Mouse (Mus musculus) mouse embryonic stem cell (cell line): ENCODE data around the gene Sdf2.

Experiments
- in situ Hi-C, 2 experiments: fragments of 300-500 bp; cut with MboI; formaldehyde crosslinking; loops; 1 replicate in 1 of 2; 3 replicates in 1 of 2; pipeline ENCODE4 v1.14.3; 2019 to 2020; ENCODE audit warnings: low sequenced_read_pairs in 2 of 2, low pct_unique_long_range_greater_than_20kb in 1 of 2, mixed read lengths in 1 of 2; ENCODE audit not compliant: unreplicated experiment in 1 of 2

Gene Sdf2

DNA sequence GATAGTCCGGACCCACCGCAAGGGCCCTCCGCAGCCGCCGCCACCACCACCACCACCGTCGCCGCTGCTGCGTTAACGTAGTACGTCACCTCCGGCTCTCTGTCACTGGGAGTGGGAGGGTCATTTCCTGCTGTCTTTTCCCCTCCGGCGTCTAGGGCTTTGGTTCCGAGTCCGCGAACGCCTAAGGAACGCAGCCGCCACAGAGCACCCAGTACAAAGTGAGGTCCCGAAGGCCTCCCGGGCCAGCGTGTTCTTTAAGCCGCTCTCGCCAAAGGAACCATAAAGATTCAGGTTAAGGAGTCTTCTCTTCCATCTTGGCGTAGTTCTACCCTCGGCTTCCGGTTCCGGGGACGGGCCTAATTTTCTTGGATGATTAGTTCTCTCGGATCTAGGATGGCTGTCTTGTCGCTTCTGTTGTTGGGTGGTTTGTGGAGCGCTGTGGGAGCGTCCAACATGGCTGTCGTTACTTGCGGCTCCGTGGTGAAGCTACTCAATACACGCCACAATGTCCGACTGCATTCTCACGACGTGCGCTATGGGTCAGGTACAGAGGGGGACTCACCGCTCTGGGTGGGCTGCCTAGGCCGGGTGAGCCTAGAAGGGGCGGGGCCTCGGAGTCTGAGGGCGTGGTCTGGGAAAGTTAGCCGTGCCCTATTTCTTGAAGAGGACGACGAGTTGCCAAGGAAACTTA is at the start of gene Sdf2, which contains the start of gene Supt6:
Sdf2 (plus strand) TSS at position 120 of the 691 bp plus-strand sequence.
Supt6 (minus strand) TSS at position 361 of the 691 bp plus-strand sequence.
- in situ Hi-C loops, result no loop called here

DNA sequence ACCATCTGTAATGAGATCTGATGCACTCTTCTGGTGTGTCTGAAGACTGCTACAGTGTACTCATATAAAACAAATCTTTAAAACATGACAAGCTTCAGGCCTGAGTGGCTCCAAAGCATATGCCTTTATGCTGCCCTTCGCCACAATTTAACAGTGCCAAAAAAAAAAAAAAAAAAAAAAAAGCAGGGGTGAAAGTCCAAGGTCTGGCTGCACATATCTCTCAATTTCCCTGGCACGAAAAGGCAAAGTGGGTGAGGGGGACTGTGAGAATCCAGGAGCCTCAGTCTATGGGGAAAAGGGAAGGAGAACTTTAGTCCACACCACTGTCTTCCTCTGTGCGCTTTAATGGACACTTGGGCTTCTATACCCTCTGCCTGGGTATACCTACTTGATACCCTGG is 43.2 kb upstream of the Sdf2 start:
- in situ Hi-C loops, result no loop called here

DNA sequence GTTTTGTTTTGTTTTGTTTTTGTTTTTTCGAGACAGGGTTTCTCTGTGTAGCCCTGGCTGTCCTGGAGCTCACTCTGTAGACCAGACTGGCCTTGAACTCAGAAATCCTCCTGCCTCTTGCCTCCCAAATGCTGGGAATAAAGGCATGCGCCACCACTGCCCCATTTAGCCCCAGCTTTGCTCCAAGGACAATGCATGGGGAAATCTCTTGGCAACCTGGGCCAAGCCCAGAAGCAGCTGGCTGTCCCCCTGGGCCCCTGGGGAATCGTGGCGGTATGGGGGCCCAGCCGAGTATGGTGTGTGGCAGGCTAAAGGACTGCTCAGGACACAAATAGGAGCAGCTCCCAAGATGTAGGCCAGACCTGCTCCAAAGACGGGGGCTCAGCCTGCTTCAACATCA is 41.3 kb upstream of the Sdf2 start:
- in situ Hi-C loops, result no loop called here

DNA sequence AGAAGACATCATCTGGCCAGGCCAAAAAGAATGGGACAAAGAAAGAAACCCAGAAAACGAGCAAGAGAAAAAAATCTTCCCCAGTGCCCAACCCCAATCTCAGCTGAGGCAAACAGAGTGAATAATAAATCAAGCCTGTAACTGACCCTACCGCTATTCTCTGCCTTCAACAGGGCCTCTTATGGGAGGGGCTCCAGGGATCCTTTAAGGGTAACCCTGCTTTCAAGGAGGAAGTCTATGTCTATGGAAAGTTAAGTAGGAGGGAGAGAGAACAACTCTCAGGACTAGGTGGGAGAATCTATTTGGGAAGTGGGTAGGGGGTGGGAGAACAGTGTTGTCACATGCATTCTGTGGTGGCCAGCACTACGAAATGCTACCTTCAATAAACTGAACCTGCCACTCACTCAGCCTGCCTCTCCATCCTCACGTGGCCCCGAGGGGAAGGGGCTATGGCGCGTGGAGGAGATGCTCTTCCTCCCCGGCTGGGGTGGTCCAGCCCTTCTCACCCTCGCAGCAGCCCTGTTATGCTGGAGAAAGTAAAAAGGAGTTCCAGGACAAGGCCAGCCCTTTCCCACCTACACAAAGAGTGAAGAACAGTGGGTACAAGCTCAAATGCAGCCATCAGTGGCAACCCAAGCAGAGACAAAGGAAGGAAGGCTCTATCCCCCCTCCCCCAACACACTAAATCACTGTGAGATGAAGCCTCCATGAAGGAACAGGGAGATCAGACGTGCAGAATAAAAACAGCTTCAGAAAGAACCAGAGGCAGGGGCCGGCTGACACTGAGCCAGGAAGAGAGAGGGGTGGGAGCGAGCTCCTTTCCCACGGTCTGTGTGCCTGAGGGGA is 40.0 kb upstream of the Sdf2 start:
- in situ Hi-C loops, result no loop called here

DNA sequence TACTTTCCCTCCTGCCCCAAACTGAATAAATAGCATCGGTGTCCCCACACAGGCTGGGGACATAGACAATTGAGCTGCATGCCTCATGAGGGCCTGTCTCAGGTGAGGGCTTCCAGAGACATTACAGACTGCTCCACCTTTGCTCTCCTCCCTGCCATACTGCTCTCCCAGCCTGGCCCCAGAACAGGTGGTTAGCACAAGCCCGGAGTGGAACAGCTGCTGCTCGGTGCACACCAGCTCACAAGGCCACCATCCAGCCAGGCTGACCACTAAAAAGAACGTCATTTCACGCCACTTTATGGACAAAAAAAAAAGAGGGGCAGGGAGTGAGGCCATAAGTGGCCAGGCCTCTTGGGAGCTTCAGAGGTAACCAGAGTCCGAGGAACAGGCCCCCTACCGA is 38.4 kb upstream of the Sdf2 start:
- in situ Hi-C loops, result no loop called here

DNA sequence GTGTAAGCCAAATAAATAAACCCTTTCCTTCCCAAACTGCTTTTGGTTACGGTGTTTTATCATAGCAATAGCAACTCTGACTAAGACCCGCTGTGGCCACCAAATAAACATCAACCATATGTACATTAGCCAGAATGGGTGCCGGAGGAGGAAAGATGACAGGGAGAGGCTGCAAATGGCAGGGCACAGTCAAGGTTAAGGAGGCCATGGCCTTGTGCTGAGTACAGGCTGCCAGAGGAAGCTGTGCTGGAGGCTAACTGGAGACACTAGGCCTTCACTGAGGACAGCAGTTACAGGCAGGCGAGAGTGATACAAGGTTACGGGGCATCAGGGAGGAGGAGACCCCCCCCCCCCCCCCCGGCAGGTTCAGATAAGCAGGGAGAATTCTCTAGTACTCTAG is 35.7 kb upstream of the Sdf2 start:
- in situ Hi-C loops, result no loop called here

DNA sequence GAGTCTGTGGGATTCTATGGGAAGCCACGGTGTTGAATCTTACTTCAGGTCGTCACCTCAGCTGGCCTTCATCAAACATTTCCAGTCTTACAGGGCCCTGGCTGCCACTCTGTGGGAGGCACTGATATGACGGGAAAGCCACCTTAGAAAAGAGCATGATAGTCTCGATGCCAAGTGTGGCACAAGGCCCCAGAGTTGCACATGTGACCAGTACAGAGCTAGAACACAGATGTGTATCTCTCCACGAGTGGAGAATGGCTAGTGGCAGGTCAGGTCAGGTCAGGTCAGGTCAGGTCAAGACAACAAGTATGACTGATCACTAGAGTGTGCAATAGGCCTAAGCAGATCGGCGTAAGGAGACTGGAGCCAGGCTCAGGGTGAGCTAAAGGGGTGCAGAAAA is 34.9 kb upstream of the Sdf2 start:
- in situ Hi-C loops, result no loop called here

DNA sequence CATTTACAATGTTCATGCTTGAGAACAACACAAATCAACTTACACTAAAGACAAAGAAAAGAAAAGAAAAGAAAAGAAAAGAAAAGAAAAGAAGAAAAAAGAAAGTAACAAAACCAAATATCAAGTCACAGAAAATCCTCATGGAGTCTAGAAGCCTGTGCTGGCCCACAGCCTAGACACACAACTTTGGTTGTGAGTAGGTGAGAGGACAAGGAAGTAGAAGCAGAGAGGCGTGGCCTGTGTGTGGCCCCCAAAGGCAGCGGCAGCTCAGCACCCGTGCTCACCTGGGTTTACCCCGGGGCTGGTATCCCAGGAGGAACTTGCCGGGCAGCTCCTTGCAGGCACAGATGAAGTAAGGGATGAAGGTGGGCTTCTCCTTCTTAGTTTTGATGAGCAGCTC is 34.0 kb upstream of the Sdf2 start:
- in situ Hi-C loops, result no loop called here

DNA sequence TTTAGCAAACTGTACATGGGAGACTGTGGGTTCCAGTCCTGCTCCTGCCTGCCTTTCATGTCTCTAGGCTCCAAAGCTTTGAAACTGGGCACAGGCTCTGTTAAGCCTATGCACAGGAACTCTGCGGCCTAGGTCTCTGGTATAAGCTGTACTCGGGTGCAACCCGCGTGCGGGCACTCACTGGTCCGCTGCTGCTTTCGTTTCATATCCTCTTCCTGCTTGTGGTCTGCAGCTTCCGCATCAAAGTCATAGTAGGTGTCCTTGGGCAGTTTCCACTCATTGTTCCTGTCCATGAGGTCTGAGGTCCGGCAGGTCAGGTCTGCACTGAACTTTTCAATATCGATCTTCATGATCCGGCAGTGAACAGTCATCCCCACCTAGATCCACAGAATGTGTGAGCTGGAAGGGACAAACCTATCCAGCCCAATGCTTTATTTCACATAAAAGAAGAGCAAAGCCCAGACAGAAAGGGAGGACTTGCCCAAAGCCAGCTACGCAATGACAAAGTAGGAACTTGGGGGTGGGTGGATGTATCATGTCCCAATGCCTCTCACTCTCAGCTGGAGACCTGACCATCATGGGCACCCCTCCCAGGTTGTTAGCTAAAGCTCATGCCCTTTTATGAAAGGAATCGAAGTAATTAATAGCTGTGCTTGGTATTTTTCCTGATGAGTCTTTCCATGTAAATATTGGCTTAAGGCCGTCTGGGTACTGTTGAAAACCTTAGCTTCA is 32.3 kb upstream of the Sdf2 start:
- in situ Hi-C loops, result no loop called here

DNA sequence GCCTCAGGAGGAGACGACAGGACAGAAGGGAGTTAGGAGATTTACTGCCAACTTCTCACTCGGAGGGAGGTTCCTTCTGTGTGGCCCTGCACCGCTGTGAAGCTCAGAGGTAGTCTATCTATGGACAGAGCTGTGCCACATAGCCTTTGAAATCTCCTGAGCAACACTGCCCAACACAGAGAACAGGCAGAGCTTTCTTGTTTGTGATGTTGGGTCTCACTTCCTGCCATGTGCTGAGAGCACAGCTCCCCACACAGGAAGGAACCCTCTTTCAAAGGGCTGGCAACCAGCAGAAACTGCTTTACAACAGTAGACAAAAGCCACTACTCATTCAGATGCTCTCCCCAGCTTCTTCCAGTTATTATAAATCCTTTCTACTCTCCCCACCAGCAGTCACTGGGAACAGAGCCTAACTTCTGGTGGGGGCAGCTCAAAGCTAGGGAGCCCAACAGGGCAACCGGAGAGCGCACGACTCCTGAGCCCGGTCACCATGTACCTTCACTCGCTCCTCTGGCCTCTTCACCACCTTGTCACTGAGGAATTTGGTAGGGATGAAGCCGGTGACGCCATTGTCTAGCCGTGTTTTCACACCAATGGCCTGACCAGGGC is 29.7 kb upstream of the Sdf2 start:
- in situ Hi-C loops, result loop anchor here in 1 of 2 experiments (5.0 kb wide), 1 partner anchor 66 kb away; no protein-coding TSS in a partner anchor

DNA sequence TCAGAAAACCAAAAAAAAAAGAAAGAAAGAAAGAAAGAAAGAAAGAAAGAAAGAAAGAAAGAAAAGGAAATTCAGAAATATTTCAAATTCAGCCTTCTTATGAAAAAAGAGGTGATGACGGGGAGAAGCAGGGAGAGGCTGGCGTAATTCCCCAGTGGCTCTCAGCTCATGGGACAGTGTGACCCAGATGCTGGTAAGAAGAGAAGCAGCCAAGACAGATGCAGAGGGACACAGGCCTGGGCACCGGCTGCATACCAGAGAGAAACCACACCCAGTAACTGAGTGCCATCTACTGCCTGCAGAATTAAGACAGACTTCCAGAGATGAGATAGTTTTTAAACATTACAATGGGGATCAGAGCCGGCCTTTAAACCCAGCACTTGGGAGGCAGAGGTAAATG is 22.0 kb upstream of the Sdf2 start:
- in situ Hi-C loops, result loop anchor here in 1 of 2 experiments (5.0 kb wide), 1 partner anchor 59 kb away; no protein-coding TSS in a partner anchor

DNA sequence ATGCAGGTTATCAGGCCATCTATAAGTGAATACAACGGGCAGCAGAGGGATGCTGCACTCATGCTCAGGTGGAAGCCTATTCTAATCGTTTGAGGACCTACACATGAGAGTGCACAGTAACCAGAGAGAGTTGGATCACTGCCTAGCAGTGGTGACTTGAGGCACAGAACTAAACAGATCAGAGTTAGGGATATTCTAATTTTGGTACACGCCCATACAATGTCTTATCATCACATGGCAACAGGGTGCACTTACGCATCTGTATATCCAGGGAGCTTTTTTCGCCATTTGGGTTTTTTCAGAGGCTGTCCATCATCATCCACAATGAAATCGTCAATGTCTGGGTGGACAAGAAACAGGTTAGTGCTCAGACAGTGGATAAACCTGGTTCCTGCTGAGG is 14.0 kb upstream of the Sdf2 start:
- in situ Hi-C loops, result no loop called here

DNA sequence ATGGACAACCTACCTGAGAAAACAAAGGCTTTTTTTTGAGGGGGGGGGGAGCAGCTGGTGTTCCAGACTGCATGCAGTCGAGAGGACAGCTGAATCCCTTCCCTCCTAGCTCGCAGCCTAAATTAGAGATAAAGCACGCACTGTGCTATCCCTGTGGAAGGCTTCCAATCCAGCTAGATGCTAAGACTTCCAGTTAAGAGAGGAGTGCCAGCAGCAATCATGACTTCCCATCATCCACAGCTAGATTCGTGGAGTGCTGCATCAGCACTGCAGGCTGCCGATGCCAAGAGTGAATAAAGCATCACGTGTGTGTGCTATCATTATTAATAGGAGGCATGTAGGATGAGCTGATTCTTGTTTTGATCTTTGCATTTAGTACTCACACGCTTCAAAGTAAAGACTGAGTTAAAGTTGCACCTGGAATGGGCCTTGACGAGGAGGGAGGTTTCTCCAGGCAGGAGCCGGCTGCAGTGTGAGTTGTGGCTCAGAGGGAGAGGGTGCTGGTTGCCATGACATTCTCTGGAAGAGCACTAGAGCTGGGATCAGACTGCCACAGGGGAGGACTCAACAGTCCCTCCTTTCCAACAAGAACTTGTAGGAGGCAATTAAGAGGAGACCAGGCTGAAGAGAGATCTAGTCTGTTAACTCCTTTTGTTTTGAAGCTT is 5.2 kb upstream of the Sdf2 start:
- in situ Hi-C loops, result no loop called here

DNA sequence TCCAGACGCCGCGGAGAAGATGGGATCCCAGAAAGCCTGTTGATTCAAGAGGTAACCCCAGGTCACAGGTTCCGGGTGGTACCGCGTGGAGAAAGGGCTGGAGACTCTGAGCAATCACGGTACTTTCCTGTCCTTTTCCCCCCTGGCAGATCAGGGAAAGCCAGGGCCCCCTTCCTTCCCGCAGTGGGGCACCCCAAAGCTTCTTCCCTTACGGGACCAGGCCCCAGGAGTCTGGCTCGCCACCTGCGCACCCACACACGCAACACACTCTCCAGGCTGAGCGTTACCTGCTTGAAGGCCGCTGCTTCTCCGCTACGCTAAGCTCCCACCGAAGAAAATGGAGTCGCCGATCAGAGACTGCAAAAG is 302 bp upstream of the Sdf2 start:
- in situ Hi-C loops, result no loop called here

DNA sequence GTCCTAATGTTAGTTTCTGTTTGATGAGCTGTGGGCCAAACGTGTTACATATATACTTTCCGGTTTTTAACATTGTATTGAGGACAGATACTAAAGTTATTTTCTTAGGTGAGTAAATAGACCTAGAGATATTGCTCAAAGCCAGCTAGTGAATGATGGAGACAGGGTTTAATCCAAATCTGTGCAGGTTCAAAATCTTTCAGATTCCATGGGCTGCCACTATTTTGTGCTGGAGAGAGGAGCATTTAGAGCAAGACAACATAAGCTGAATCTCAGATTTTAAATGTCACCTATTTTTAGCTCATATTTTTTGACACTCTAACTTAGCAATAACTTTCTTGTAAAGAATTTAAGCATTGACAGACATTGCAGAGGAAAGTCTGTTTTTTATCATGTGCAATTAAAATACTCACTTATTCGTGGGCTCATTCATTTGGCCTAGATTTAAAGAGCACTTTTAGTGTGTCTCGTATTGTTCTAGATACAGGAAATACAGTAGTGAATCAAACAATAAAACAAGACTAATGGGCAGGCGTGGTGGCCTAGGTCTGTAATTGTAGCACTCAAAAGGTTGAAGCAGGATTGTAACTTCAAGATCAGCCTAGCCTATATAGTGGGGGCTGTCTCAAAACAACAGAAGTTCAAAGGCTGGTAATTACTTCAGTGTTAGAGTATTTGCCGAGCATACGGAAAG is 919 bp downstream of the Sdf2 start:
- in situ Hi-C loops, result no loop called here

DNA sequence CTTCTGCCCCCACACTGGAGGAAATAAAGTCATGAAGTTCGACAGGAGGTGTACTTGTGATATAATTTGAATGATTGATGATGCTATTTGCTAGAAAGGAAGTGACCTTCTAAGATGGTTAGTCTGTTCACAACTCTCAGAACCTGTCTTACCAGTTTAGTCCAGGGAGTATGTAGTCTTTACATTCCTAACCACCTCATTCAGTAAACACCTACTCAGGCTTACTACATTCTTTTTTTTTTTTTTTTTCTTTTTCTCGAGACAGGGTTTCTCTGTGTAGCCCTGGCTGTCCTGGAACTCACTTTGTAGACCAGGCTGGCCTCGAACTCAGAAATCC is 1.4 kb downstream of the Sdf2 start:
- in situ Hi-C loops, result no loop called here

DNA sequence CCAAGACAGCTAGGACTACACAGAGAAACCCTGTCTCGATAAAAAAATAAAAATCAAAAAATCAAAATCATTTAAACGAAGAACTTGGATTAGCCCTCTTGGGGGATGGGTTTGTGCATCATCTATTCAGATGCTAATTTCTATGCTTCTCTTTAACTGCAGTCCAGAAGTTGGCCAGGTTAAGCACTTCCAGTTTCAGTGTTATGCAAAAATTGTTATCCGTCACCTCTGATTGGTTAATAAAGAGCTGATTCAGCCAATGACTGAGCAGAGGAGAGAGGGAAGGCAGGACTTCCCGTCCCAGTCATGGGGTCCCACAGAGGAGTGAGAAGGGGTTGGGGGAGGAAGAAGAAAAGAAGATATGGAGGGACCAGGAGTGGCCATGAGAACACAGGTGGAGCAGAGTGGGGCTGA is 2.2 kb downstream of the Sdf2 start:
- in situ Hi-C loops, result no loop called here

DNA sequence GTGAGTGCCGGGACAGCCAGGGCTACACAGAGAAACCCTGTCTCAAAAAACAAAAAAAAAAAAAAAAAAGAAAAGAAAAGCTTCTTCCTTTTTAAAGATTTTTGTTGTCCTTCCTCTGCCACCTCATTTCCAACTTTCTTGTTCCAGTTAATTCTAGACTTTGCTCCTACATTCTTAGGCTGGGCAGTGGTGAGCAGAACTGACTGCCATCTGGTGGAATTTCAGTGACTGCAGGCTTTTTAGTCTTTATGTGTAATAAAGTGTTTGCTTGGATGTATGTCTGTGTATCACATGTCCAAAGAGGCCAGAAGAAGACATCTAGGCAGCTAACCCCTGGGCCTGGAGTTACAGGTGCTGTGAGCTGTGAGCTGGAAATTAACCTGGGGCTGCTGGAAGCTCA is 11.1 kb downstream of the Sdf2 start:
- in situ Hi-C loops, result no loop called here
